Mouse (Mus musculus): ENCODE measurements around the gene Cenpp. TPM values are rescaled to one million over a fixed set of nuclear protein-coding genes. Genes with fewer than 3 reads are reported as not detected.

Gene Cenpp
- polyA plus RNA-seq, 1 experiment from 2014 or later: 38.6 TPM

- H3K9ac ChIP-seq (ENCODE audit: low read length): no peak overlapping the region
- H3K36me3 ChIP-seq (ENCODE audit: control insufficient read depth, insufficient read depth, low read length): no peaks in the 10 kb centered on the region
- no peaks in the 10 kb centered on the region for H3K9me3 ChIP-seq (ENCODE audit: control insufficient read depth, low read length)
- H3K4me3 ChIP-seq (ENCODE audit: low read depth, low read length): no peak overlapping the region
- ATAC-seq (ENCODE audit: insufficient number of reproducible peaks, low FRiP score, low TSS enrichment, low read depth) (no peak), DNase-seq (ENCODE audit: low spot score) (no peak)
- no peak overlapping the region for H3K4me2 ChIP-seq (ENCODE audit: low read depth, severe bottlenecking)
- no peak overlapping the region for H3K27ac ChIP-seq (replicated peaks; ENCODE audit: low read depth, low read length)
- H3K4me1 ChIP-seq (ENCODE audit: control insufficient read depth, insufficient read depth, low read length): peaks cover 7% of the 10 kb centered on the region; the same call in 1 of the 2 replicates
- WGBS: 89% methylated on average over 3 of the region's 3 CpGs
- no peaks in the 10 kb centered on the region for H3K27me3 ChIP-seq (ENCODE audit: control insufficient read depth, insufficient read depth, low read length)
These were observed 225.8 kb downstream of the Cenpp start for GRCm38 (mm10) chr13:49426736-49427135.

DNA sequence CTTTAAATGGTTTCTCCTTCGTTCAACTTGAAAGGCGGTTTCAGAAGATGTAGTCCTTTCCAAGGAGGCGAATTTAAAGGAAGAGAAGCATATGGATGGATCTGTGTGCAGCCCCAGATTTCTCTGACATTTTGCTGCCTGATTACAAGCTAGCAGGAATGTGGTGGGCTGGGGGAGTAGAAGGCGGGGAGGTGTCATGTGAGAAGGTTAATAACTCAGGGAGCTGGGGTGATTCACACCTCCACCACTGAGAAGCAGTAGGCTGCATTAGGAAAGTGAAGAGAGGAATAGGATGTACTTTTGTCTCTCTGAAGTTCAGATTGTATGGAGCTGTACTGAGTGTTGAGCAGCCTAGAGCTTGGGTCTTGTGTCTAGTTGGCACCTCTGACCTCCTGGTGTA lies 230.6 kb downstream of the Cenpp start:
- Histone ChIP-seq H3K9ac (ENCODE audit: low read length) (peak overlapping the region; percentile 83), H3K4me1 (ENCODE audit: control insufficient read depth, insufficient read depth, low read length) (peaks cover 10% of the 10 kb centered on the region; the same call in 1 of the 2 replicates), H3K27me3 (ENCODE audit: control insufficient read depth, insufficient read depth, low read length) (no peaks in the 10 kb centered on the region), H3K36me3 (ENCODE audit: control insufficient read depth, insufficient read depth, low read length) (no peaks in the 10 kb centered on the region), H3K27ac (replicated peaks; ENCODE audit: low read depth, low read length) (no peak overlapping the region), H3K4me3 (ENCODE audit: low read depth, low read length) (peak overlapping the region; percentile 87), H3K9me3 (ENCODE audit: control insufficient read depth, low read length) (no peaks in the 10 kb centered on the region), H3K4me2 (ENCODE audit: low read depth, severe bottlenecking) (peak overlapping the region; percentile 96)
- DNase-seq (ENCODE audit: low spot score) (no peak), ATAC-seq (ENCODE audit: insufficient number of reproducible peaks, low FRiP score, low TSS enrichment, low read depth) (no peak)
- WGBS: 21% methylated on average over 4 of the region's 4 CpGs

GRCm38 (mm10) chr13:49421606-49421917 lies 231.0 kb downstream of the Cenpp start:
- peak; percentile 36 for DNase-seq (ENCODE audit: low spot score)

DNA sequence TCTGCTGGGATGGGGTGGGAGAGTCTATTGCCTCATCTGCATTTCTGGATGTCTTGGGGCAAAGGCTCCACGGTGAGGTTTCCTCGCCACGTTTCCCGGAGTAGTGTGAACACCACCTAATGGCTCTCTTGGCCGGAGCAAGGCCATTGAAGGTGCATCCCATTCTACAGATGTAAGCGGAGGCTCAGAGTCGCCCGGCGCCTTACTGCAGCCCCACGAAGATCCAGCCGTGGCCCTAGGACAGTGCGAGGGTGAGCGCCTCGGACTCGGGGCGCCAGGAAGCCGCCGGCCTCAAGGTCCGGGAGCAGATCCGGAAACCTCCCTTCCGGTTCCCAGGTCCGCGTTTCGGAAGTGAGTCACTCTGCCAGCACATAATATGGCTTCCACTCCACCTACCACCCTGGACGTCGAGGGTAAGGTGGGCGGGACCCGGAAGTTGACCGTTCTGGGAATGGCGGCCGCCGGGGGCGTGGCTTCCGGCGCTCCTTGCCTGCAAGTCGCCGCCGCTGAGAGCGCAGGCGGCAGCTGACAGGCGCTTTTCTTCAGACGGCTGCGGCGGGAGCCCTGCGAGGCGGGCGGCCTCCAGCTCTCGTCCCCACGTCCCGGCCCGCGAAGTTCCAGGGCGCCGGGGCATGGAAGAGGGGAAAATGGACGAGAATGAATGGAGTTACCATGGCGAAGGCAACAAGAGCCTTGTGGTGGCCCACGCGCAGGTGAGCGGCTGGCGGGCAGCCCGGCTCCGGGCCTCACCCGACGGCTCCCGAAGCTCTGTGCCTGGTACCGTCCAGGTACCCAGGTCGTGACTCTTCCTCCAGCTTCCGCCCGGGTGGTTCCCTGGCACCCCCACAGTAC lies 231.6 kb downstream of the Cenpp start, which contains the start of gene Ippk:
Gene Ippk, plus strand, starts transcription at position 496 of the 852 bp plus-strand sequence.
- Histone ChIP-seq H3K9ac (ENCODE audit: low read length) (peak within 1 kb of the TSS; percentile 83), H3K9me3 (ENCODE audit: control insufficient read depth, low read length) (no peaks in the 10 kb centered on the region), H3K36me3 (ENCODE audit: control insufficient read depth, insufficient read depth, low read length) (no peaks in the 10 kb centered on the region), H3K27ac (replicated peaks; ENCODE audit: low read depth, low read length) (no peak within 1 kb of the TSS), H3K4me1 (ENCODE audit: control insufficient read depth, insufficient read depth, low read length) (peaks cover 10% of the 10 kb centered on the region; the same call in 1 of the 2 replicates), H3K4me3 (ENCODE audit: low read depth, low read length) (peak within 1 kb of the TSS; percentile 87), H3K27me3 (ENCODE audit: control insufficient read depth, insufficient read depth, low read length) (no peaks in the 10 kb centered on the region), H3K4me2 (ENCODE audit: low read depth, severe bottlenecking) (peak within 1 kb of the TSS; percentile 96)
- DNase-seq (ENCODE audit: low spot score) (peak; percentile 98), ATAC-seq (ENCODE audit: insufficient number of reproducible peaks, low FRiP score, low TSS enrichment, low read depth) (peak; percentile 97)
- WGBS: under 1% methylated on average over 64 of the region's 69 CpGs

More at GRCm38 (mm10) chr13:49421606-49421917, 231.0 kb downstream of the Cenpp start:
- Histone ChIP-seq H3K27me3 (ENCODE audit: control insufficient read depth, insufficient read depth, low read length) (no peaks in the 10 kb centered on the region), H3K9ac (ENCODE audit: low read length) (peak overlapping the region; percentile 83), H3K27ac (replicated peaks; ENCODE audit: low read depth, low read length) (no peak overlapping the region), H3K4me2 (ENCODE audit: low read depth, severe bottlenecking) (peak overlapping the region; percentile 96), H3K4me3 (ENCODE audit: low read depth, low read length) (peak overlapping the region; percentile 87), H3K4me1 (ENCODE audit: control insufficient read depth, insufficient read depth, low read length) (peaks cover 10% of the 10 kb centered on the region; the same call in 1 of the 2 replicates), H3K9me3 (ENCODE audit: control insufficient read depth, low read length) (no peaks in the 10 kb centered on the region), H3K36me3 (ENCODE audit: control insufficient read depth, insufficient read depth, low read length) (no peaks in the 10 kb centered on the region)
- WGBS: under 1% methylated on average over 15 of the region's 15 CpGs
- peak; percentile 57 for ATAC-seq (ENCODE audit: insufficient number of reproducible peaks, low FRiP score, low TSS enrichment, low read depth)

Other genes starting within 250 kb of the Cenpp start
- gene Ippk, start 231.5 kb downstream of the Cenpp start, polyA plus RNA-seq (2014; fragmentation: Nextera tagmentation; extraction: Ambion mirVana): 14.6 and 16.3 TPM in 2 replicates
- gene Tes3-ps, start 159.5 kb downstream of the Cenpp start, polyA plus RNA-seq (2014; fragmentation: Nextera tagmentation; extraction: Ambion mirVana): 0.85 and 0.87 TPM in 2 replicates
- gene Ecm2, start 148.0 kb downstream of the Cenpp start, polyA plus RNA-seq (2014; fragmentation: Nextera tagmentation; extraction: Ambion mirVana): 0.19 and 0.26 TPM in 2 replicates
- 0.32 and 0.40 TPM in 2 replicates for gene Aspn, start 108.3 kb downstream of the Cenpp start, polyA plus RNA-seq (2014; fragmentation: Nextera tagmentation; extraction: Ambion mirVana)
- 0.49 and 0.50 TPM in 2 replicates for gene Omd, start 70.3 kb downstream of the Cenpp start, polyA plus RNA-seq (2014; fragmentation: Nextera tagmentation; extraction: Ambion mirVana)
- 5.7 and 5.9 TPM in 2 replicates for gene Ogn, start 44.7 kb downstream of the Cenpp start, polyA plus RNA-seq (2014; fragmentation: Nextera tagmentation; extraction: Ambion mirVana)
- 19.6 and 22.6 TPM in 2 replicates for gene Nol8, start 293 bp upstream of the Cenpp start, polyA plus RNA-seq (2014; fragmentation: Nextera tagmentation; extraction: Ambion mirVana)
- 95.2 and 107 TPM in 2 replicates for gene Iars, start 29.3 kb upstream of the Cenpp start, polyA plus RNA-seq (2014; fragmentation: Nextera tagmentation; extraction: Ambion mirVana)
- gene Gm30302, start 146.2 kb upstream of the Cenpp start, polyA plus RNA-seq (2014; fragmentation: Nextera tagmentation; extraction: Ambion mirVana): not detected in 2 replicates